Mouse (Mus musculus) intestine, embryonic 14.5 days (tissue): ENCODE measurements around the gene Neu1. TPM values are rescaled to one million over a fixed set of nuclear protein-coding genes. Genes with fewer than 3 reads are reported as not detected.
A peak's percentile ranks its signal among the peaks of the same experiment; 100 is the strongest.

Experiments
- ATAC-seq: fragments of 200-750 bp; cut with Nextera tagmentation; replicated peaks from 2 replicates; pipeline ENCODE4 v1.8.0; 2017; ENCODE audit warnings: low read depth, moderate number of reproducible peaks, moderate TSS enrichment, moderate library complexity; ENCODE audit not compliant: low FRiP score, low TSS enrichment
- DNase-seq: peaks from one replicate; pipeline ENCODE4 v3.0.0-alpha.2; 2018; ENCODE audit warnings: low spot score
- H3K27ac ChIP-seq: fragments of 300-500 bp; sonication (generic); 2 replicates; pipeline ENCODE4 v1.5.1; 2014; ENCODE audit warnings: low read depth, mild to moderate bottlenecking, control low read depth
- H3K27me3 ChIP-seq: fragments of 300-500 bp; sonication (generic); replicated peaks from 2 replicates; pipeline ENCODE4 v1.6.1; 2014; ENCODE audit warnings: low read length, control low read depth; ENCODE audit not compliant: control insufficient read depth, insufficient read depth
- H3K36me3 ChIP-seq: fragments of 300-500 bp; sonication (generic); 2 replicates; pipeline ENCODE4 v1.6.1; 2014; ENCODE audit warnings: low read length, control low read depth; ENCODE audit not compliant: control insufficient read depth, insufficient read depth
- H3K4me1 ChIP-seq: fragments of 300-500 bp; sonication (generic); replicated peaks from 2 replicates; pipeline ENCODE4 v1.6.1; 2014; ENCODE audit warnings: low read length, control low read depth, mixed read lengths; ENCODE audit not compliant: control insufficient read depth, insufficient read depth
- H3K4me2 ChIP-seq: fragments of 300-500 bp; sonication (generic); 2 replicates; pipeline ENCODE4 v1.6.1; 2014; ENCODE audit warnings: low read length
- H3K4me3 ChIP-seq: fragments of 300-500 bp; sonication (generic); 2 replicates; pipeline ENCODE4 v1.5.1; 2014; ENCODE audit warnings: low read depth, low read length, control low read depth, mixed read lengths
- H3K9ac ChIP-seq: fragments of 300-500 bp; sonication (generic); 2 replicates; pipeline ENCODE4 v1.6.1; 2014; ENCODE audit warnings: mild to moderate bottlenecking, low read length
- H3K9me3 ChIP-seq: fragments of 300-500 bp; sonication (generic); 2 replicates; pipeline ENCODE4 v1.6.1; 2016; ENCODE audit warnings: low read length, control low read depth; ENCODE audit not compliant: control insufficient read depth
- WGBS: fragments of 180-500 bp; shearing (Covaris S2); extraction: QIAGEN DNeasy Blood & Tissue Kit; methylation state at CpG from one replicate; pipeline ENCODE4 v1.1.7; 2014; 5-methylcytosine and 5-hydroxymethylcytosine counted together
- polyA plus RNA-seq: library from polyadenylated mRNA; unstranded; fragments of >200 nt; fragmentation: Nextera tagmentation; extraction: Ambion mirVana; gene quantifications from 2 replicates; pipeline ENCODE4 v1.2.1, GENCODE M21; 2014

The Neu1 gene
- polyA plus RNA-seq = 40.1 and 42.8 TPM in 2 replicates

DNA sequence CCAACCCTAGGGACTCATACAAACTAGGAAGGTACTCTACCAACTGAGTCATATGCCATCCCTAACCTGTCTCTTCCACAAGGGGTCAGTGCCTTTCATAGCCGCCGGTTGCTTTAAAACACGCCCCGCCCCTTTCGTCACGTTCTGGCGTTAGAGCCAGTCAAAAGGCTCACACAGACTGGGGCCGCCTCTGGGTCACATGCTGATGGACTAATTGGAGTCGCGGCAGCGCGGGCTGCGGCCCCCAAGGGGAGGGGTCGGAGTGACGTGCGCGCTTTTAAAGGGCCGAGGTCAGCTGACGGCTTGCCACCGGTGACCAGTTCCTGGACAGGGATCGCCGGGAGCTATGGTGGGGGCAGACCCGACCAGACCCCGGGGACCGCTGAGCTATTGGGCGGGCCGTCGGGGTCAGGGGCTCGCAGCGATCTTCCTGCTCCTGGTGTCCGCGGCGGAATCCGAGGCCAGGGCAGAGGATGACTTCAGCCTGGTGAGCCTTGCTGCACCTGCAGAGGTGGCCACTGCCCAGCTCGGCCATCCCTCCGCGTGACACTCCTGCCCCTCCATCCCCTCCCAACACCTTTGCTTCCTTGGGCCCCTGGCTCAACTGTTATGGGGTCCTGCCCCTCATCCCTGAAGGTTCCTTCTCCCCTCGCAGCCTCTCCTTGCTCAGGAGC lies at the start of gene Neu1:
Gene Neu1, plus strand, starts transcription at position 193 of the 674 bp plus-strand sequence.
- Histone ChIP-seq H3K27me3 (no peaks in the 10 kb centered on the region), H3K4me1 (peaks cover 6% of the 10 kb centered on the region; the same call in 1 of the 2 replicates), H3K36me3 (peaks cover 27% of the 10 kb centered on the region; the same call in 1 of the 2 replicates), H3K4me2 (peak within 1 kb of the TSS; percentile 99), H3K4me3 (peak within 1 kb of the TSS; percentile 71), H3K9ac (peak within 1 kb of the TSS; percentile 80), H3K9me3 (no peaks in the 10 kb centered on the region), H3K27ac (peak within 1 kb of the TSS; percentile 38; the same call in 1 of the 2 replicates)
- ATAC-seq (peak; percentile 95), DNase-seq (peak; percentile 95)
- under 1% methylated on average over 38 of the region's 38 CpGs for WGBS

DNA sequence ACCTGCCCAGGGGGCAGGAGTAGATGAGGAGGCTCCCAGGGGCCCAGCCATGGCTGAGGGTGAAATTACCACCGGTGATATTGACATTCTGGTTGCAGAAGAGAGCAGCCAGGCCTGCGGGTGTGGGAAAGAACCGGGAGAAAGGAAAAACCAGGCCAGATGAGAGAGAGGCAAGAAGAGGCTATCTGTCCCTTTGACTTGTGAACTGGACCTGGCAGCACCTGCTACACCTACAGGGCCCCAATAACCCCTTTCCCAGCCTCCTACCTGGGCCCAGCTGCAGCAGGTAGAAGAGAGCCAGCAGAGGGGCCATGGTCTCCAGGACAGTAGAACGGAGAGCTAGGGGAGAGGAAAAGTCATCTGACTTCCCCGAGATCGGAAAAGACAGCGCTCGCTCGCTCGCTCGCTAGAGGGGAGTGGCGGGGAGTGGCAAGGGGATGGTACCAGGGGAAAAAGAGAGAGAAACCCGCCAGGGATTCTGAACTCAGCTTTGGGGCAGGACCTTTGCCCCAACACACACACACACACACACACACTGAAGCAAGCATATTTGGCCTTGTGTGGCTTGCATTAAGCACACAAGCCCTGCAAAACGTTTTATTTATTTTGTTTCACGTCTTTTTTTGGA lies 49.3 kb upstream of the Neu1 start, which contains the start of gene Gm20547:
Gene Gm20547, minus strand, starts transcription at position 360 of the 628 bp plus-strand sequence.
- WGBS = 8% methylated on average over 15 of the region's 15 CpGs
- 0 out of 2 replicates have a peak within 1 kb of the TSS, but pooled peaks have one; percentile 16 for H3K9ac ChIP-seq
- H3K4me1 ChIP-seq = no peaks in the 10 kb centered on the region
- H3K9me3 ChIP-seq = no peaks in the 10 kb centered on the region
- H3K27ac ChIP-seq = no peak within 1 kb of the TSS
- no peaks in the 10 kb centered on the region for H3K27me3 ChIP-seq
- peak within 1 kb of the TSS; percentile 32 for H3K4me2 ChIP-seq
- no peaks in the 10 kb centered on the region for H3K36me3 ChIP-seq
- no peak for ATAC-seq
- DNase-seq = peak; percentile 69
- 0 out of 2 replicates have a peak within 1 kb of the TSS, but pooled peaks have one; percentile 10 for H3K4me3 ChIP-seq

DNA sequence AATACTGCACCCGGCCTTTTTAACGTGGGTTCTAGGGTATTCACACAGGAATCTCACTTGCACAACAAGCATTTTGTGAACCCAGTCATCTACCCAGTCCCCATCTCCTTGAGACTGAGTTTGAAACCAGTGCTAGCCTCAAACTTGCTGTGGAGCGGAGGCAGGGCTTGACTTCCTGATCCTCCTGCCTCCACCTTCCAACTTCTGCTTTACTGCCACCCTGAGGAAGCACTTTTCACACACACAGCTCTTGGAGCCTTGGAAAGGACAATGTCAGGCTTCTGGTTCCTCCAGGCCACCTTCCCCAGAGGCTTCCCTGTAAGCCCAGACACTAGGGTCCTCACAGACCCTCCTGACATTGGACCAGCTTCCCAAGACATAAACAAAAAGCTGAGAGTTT lies 47.7 kb upstream of the Neu1 start:
- Histone ChIP-seq H3K27ac (no peak overlapping the region), H3K4me2 (no peak overlapping the region), H3K9ac (no peak overlapping the region), H3K27me3 (no peaks in the 10 kb centered on the region), H3K9me3 (no peaks in the 10 kb centered on the region), H3K4me1 (no peaks in the 10 kb centered on the region), H3K36me3 (no peaks in the 10 kb centered on the region), H3K4me3 (no peak overlapping the region)
- 78% methylated on average over 3 of the region's 3 CpGs for WGBS
- ATAC-seq (no peak), DNase-seq (no peak)

DNA sequence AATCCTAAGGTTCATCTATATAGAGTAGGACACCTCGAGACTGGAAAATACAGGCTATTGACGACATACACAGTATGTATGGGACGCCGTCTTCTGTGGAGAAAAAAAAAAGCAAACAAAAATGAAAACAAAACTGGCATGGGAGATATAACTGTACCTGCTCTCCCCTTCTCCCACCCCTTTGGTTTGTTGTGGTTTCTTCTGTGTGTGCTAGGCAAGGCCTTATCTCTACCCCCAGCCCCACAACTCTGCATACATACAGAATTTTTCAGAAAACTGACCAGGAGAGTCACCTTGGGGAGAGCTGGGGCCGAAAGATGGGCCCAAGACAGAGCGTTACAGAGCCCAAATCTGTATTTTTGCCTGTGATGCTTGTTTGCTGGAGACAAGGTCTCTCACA lies 46.3 kb upstream of the Neu1 start:
- H3K9me3 ChIP-seq = no peaks in the 10 kb centered on the region
- H3K4me2 ChIP-seq = no peak overlapping the region
- no peak overlapping the region for H3K4me3 ChIP-seq
- no peak overlapping the region for H3K27ac ChIP-seq
- DNase-seq (no peak), ATAC-seq (no peak)
- no peaks in the 10 kb centered on the region for H3K27me3 ChIP-seq
- H3K4me1 ChIP-seq = no peaks in the 10 kb centered on the region
- H3K36me3 ChIP-seq = no peaks in the 10 kb centered on the region
- no peak overlapping the region for H3K9ac ChIP-seq
- WGBS = 82% methylated on average over 6 of the region's 6 CpGs

DNA sequence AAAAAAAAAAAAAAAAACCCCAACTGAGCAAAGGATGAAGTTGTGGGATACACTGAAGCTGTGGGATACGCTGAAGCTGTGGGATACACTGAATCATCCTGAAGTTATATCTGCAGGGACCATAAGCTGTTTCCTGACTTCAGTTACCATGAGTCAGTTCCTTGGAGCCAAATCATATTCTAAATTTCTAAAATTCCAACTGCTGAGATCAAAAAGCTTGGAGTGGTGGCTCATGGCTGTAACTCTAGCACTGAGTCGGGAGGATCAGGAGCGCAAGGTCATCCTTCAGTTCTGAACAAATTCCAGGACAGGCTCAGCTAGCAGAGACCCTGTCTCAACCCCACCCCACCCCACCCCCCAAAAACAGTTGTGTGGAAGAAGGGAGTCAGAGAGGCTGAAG lies 45.4 kb upstream of the Neu1 start:
- no peak for ATAC-seq
- Histone ChIP-seq H3K27me3 (no peaks in the 10 kb centered on the region), H3K4me1 (no peaks in the 10 kb centered on the region), H3K4me2 (no peak overlapping the region), H3K27ac (no peak overlapping the region), H3K9me3 (no peaks in the 10 kb centered on the region), H3K36me3 (no peaks in the 10 kb centered on the region), H3K9ac (no peak overlapping the region), H3K4me3 (no peak overlapping the region)
- DNase-seq = no peak
- WGBS = 74% methylated on average over 3 of the region's 3 CpGs

DNA sequence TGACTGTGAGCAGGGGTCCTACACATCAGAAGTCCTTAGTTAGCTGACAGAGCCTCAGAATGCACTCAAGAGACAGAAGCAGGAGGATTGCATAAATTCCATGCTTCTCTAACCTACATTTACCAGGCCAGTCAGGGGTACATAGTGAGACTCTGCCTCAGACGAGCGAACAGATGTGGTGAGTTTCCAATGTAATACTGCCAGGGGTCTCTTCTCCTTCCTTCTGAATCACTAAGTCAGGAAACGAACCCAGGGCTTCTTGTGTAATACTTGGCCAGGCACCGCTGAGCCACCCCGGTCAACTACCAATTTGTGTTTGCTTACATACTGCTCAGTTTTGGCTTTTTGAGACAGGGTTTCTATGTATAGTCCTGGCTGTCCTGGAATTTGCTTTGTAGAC lies 43.1 kb upstream of the Neu1 start:
- Histone ChIP-seq H3K4me2 (no peak overlapping the region), H3K27ac (no peak overlapping the region), H3K36me3 (no peaks in the 10 kb centered on the region), H3K9me3 (no peaks in the 10 kb centered on the region), H3K4me3 (no peak overlapping the region), H3K9ac (no peak overlapping the region), H3K27me3 (no peaks in the 10 kb centered on the region), H3K4me1 (no peaks in the 10 kb centered on the region)
- DNase-seq = no peak
- WGBS = 85% methylated on average over 5 of the region's 5 CpGs
- ATAC-seq = no peak

DNA sequence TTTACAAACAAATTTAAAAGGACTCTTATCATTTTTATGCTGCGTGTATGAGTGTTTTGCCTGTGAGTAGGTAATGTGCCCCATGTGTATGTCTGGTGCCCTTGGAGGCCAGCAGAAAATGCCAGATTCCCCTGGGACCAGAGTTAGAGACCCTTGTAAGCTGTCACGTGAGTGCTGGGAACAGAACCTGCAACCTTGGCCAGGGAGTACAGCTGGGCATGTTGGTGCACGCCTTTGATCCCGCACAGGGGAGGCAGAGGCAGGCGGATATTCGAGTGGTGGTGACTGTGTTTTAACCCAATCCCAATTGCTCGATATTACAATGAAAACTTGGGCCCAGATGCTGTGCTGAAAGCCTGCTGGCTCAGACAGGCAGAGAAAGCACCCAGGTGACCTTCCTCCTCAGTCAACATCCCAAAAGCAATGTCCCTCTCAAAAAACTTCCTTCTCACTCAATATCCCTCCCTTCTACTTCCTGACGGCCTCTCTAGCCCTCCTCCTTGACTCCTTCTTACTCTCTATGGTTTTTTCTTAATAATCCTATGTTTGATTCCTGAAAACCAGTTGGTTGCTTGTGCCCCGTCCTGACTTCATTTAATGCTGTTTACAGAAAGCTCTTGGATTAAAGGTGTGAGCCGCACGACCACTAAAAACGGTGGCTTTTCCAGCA lies 40.8 kb upstream of the Neu1 start:
- Histone ChIP-seq H3K9ac (no peak overlapping the region), H3K4me1 (peaks cover 5% of the 10 kb centered on the region), H3K9me3 (no peaks in the 10 kb centered on the region), H3K4me3 (no peak overlapping the region), H3K4me2 (no peak overlapping the region), H3K27ac (no peak overlapping the region), H3K27me3 (no peaks in the 10 kb centered on the region), H3K36me3 (no peaks in the 10 kb centered on the region)
- ATAC-seq (no peak), DNase-seq (no peak)
- WGBS = 83% methylated on average over 12 of the region's 12 CpGs

DNA sequence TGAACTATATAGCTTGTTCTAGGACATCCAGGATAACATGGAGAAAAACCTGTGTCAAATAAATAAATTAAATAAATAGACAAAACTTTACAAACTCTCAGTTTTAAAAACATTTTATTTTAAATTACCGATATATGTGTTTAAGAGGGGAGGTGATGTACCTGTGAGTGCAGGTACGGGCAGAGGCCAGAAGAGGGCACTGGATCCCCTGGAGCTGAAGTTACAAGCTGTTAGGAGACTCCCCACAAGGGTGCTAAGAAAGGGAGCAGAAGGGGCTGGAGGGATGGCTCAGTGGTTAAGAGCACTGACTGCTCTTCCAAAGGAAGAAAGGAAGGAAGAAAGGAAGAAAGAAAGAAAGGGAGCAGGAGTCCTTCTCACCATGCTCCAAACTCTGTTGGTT lies 39.7 kb upstream of the Neu1 start:
- Histone ChIP-seq H3K4me2 (no peak overlapping the region), H3K4me3 (no peak overlapping the region)
- ATAC-seq = no peak

More for the DNA sequence above, 39.7 kb upstream of the Neu1 start:
- DNase-seq = no peak
- WGBS = 92% methylated on average over 2 of the region's 2 CpGs
- no peaks in the 10 kb centered on the region for H3K27me3 ChIP-seq
- H3K27ac ChIP-seq = no peak overlapping the region
- H3K36me3 ChIP-seq = 0 out of 2 replicates have a peak, but pooled peaks cover 2% of the 10 kb centered on the region
- H3K9ac ChIP-seq = no peak overlapping the region
- H3K4me1 ChIP-seq = peaks cover 13% of the 10 kb centered on the region
- no peaks in the 10 kb centered on the region for H3K9me3 ChIP-seq
